Mouse (Mus musculus) adrenal gland, postnatal 36 days (tissue): Measurements from ENCODE around the gene Gm17428. TPM values are rescaled to one million over a fixed set of nuclear protein-coding genes. Genes with fewer than 3 reads are reported as not detected.
"Not testable (repeated sequence)": the region's sequence is repeated elsewhere in the genome, so short reads cannot be mapped to it uniquely, and the experiment has no call there.

Experiments used
- DNase-seq, 2 experiments: peaks; one replicate each; pipeline ENCODE4 v3.0.0; 2021; ENCODE audit warnings: mixed read lengths in 1 of 2
- total RNA-seq, 2 experiments: library from RNA; stranded (reverse); gene quantifications; 2 replicates each; pipeline ENCODE4 v1.2.3; 2021

The Gm17428 gene
- total RNA-seq, 2 experiments from 2014 or later: not detected

GRCm38 (mm10) chr14:54989886-54990441 lies 13.2 kb downstream of the Gm17428 start:
- no peak for DNase-seq

- no peak for DNase-seq
Measured at GRCm38 (mm10) chr14:54992196-54992595, 15.5 kb downstream of the Gm17428 start.

- no peak for DNase-seq
Measured at GRCm38 (mm10) chr14:54993636-54994035, 16.9 kb downstream of the Gm17428 start.

GRCm38 (mm10) chr14:54994136-54994868 lies 17.6 kb downstream of the Gm17428 start, which contains the start of gene Myh7:
TSS of gene Myh7 (minus strand) at chr14:54994626.
- DNase-seq: no peak

- no peak for DNase-seq
Measured at GRCm38 (mm10) chr14:54994869-54995186, 18.1 kb downstream of the Gm17428 start.

GRCm38 (mm10) chr14:54995457-54996138 lies 18.9 kb downstream of the Gm17428 start:
- no peak for DNase-seq

GRCm38 (mm10) chr14:54996793-54997192 lies 20.1 kb downstream of the Gm17428 start:
- DNase-seq: no peak

GRCm38 (mm10) chr14:54997297-54997696 lies 20.6 kb downstream of the Gm17428 start:
- DNase-seq: no peak

GRCm38 (mm10) chr14:54998680-54999079 lies 21.9 kb downstream of the Gm17428 start:
- no peak for DNase-seq

GRCm38 (mm10) chr14:54999868-55000267 lies 23.1 kb downstream of the Gm17428 start:
- not testable (repeated sequence) for DNase-seq

GRCm38 (mm10) chr14:55000814-55001213 lies 24.1 kb downstream of the Gm17428 start:
- no peak for DNase-seq

- no peak for DNase-seq
Measured at GRCm38 (mm10) chr14:55001446-55001845, 24.7 kb downstream of the Gm17428 start.

GRCm38 (mm10) chr14:55001938-55002686 lies 25.4 kb downstream of the Gm17428 start:
- peak in 1 of 2 experiments; percentile 39 for DNase-seq

- DNase-seq: no peak
Measured at GRCm38 (mm10) chr14:55002687-55003120, 26.0 kb downstream of the Gm17428 start.

GRCm38 (mm10) chr14:55003878-55004855 lies 27.4 kb downstream of the Gm17428 start:
- peak; percentile 17 to 57 for DNase-seq

- DNase-seq: no peak
Measured at GRCm38 (mm10) chr14:55005506-55005905, 28.8 kb downstream of the Gm17428 start.

GRCm38 (mm10) chr14:55005967-55006366 lies 29.2 kb downstream of the Gm17428 start:
- DNase-seq: no peak

- DNase-seq: no peak
Measured at GRCm38 (mm10) chr14:55006541-55006940, 29.8 kb downstream of the Gm17428 start.

- DNase-seq: no peak
Measured at GRCm38 (mm10) chr14:55007120-55007908, 30.6 kb downstream of the Gm17428 start.

- DNase-seq: no peak
Measured at GRCm38 (mm10) chr14:55008417-55008816, 31.7 kb downstream of the Gm17428 start.
